Mouse (Mus musculus) bone marrow macrophage, adult 2 months (primary cell): ENCODE results near the gene Tmem132c.

Experiments used
- CTCF ChIP-seq: IDR thresholded peaks from 2 replicates; pipeline ENCODE4 v1.5.1; 2012; ENCODE audit warnings: low read depth, mild to moderate bottlenecking, low read length, moderate library complexity
- POLR2A ChIP-seq: IDR thresholded peaks from 2 replicates; pipeline ENCODE4 v1.6.1; 2012; ENCODE audit warnings: mild to moderate bottlenecking, low read depth, low read length, borderline replicate concordance

DNA sequence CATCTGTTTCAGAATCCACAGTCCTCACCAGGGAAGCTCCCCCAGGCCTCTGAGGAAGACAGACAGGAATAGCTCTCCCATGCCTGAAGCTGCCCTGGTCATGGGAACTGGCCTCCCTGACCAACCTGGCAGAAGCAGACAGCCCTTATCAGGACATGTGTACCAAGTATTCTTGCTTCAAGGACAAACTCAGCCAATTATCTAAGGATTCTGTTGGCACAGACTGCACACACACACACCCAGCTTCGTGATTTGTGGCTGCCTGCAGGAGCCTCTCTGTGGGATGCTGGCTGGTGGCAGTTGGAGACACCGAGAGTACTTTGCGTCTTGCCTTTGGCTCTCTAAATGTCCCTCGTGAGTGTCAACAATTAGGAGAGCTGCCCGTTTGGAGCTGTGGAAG, 226.5 kb downstream of the Tmem132c start:
- TF ChIP-seq CTCF, result no peak
- no peak for TF ChIP-seq POLR2A
